Mouse (Mus musculus): ENCODE results near the gene BC049730.

- TF ChIP-seq CTCF (conservative IDR thresholded peaks at IDR 0.05; ENCODE audit: low read length) (no peak), NANOG (IDR thresholded peaks at IDR 0.05; ENCODE audit: borderline replicate concordance, low read length) (no peak)
Observed at GRCm38 (mm10) chr7:24715039-24715438, 6.0 kb downstream of the BC049730 start.
